Mouse (Mus musculus) left cerebral cortex, postnatal 25 days (tissue): ENCODE measurements at regions not wholly inside any gene's neighbourhood (a gene's known extent, or its start where the extent isn't known, plus 50 kb on each side); places are given as distances from the start of the nearest gene placed in this dataset.

Experiments
- DNase-seq, 2 experiments: peaks; one replicate each; pipeline ENCODE4 v3.0.0; 2022; ENCODE audit warnings: low spot score in 2 of 2, mixed read lengths in 1 of 2
- intact Hi-C: fragments of 180-260 bp; cut with DNase I; formaldehyde crosslinking; loops from one replicate; pipeline ENCODE4 v1.15.1; 2025

- no peak for DNase-seq
- intact Hi-C loops, result no loop called here
Measured at GRCm38 (mm10) chr17:54214804-54215203, 84.0 kb downstream of the Slc5a7 start.

GRCm38 (mm10) chr17:54201710-54202109 is 97.1 kb downstream of the Slc5a7 start:
- no peak for DNase-seq
- intact Hi-C loops, result no loop called here

GRCm38 (mm10) chr17:54192231-54192573 is 106.6 kb downstream of the Slc5a7 start:
- DNase-seq, result no peak
- intact Hi-C loops, result no loop called here

GRCm38 (mm10) chr17:54191526-54192230 is 107.2 kb downstream of the Slc5a7 start:
- peak in 1 of 2 experiments; percentile 2 for DNase-seq
- intact Hi-C loops, result no loop called here

- no peak for DNase-seq
Measured at GRCm38 (mm10) chr17:54188997-54189553, 109.8 kb downstream of the Slc5a7 start.

GRCm38 (mm10) chr17:54182073-54182472 is 116.8 kb downstream of the Slc5a7 start:
- no peak for DNase-seq
- intact Hi-C loops, result no loop called here

More at GRCm38 (mm10) chr17:54188997-54189553, 109.8 kb downstream of the Slc5a7 start:
- intact Hi-C loops, result no loop called here

- DNase-seq, result no peak
- intact Hi-C loops, result no loop called here
Measured at GRCm38 (mm10) chr17:54180563-54180962, 118.3 kb downstream of the Slc5a7 start.

GRCm38 (mm10) chr17:54170762-54171161 is 128.1 kb downstream of the Slc5a7 start:
- intact Hi-C loops, result no loop called here
- DNase-seq, result no peak

GRCm38 (mm10) chr17:54168039-54168438 is 130.8 kb downstream of the Slc5a7 start:
- intact Hi-C loops, result no loop called here
- DNase-seq, result no peak

GRCm38 (mm10) chr17:54162383-54162782 is 136.5 kb downstream of the Slc5a7 start:
- DNase-seq, result no peak
- intact Hi-C loops, result no loop called here

- intact Hi-C loops, result no loop called here
- DNase-seq, result peak in 1 of 2 experiments; percentile 1
Measured at GRCm38 (mm10) chr17:54158753-54159152, 140.1 kb downstream of the Slc5a7 start.

- DNase-seq, result no peak
- intact Hi-C loops, result no loop called here
Measured at GRCm38 (mm10) chr17:54158330-54158729, 140.5 kb downstream of the Slc5a7 start.

- DNase-seq, result no peak
- intact Hi-C loops, result no loop called here
Measured at GRCm38 (mm10) chr17:54155801-54156200, 143.0 kb downstream of the Slc5a7 start.

- intact Hi-C loops, result no loop called here
- no peak for DNase-seq
Measured at GRCm38 (mm10) chr17:54154536-54154935, 144.3 kb downstream of the Slc5a7 start.
